Mouse (Mus musculus) limb, embryonic 11.5 days (tissue): ENCODE results near the gene Coq5. TPM values are rescaled to one million over a fixed set of nuclear protein-coding genes. Genes with fewer than 3 reads are reported as not detected.

Experiments
- polyA plus RNA-seq: library from polyadenylated mRNA; unstranded; fragments of >200 nt; fragmentation: Nextera tagmentation; extraction: Ambion mirVana; gene quantifications from 2 replicates; pipeline ENCODE4 v1.2.1, GENCODE M21; 2014

Gene Coq5
- polyA plus RNA-seq, 1 experiment from 2014 or later, result 51.4 TPM

Other genes starting within 250 kb of the Coq5 start
- 36.5 and 39.5 TPM in 2 replicates for gene Gm10401, start 181.4 kb upstream of the Coq5 start, polyA plus RNA-seq
- gene Acads, start 160.3 kb upstream of the Coq5 start, polyA plus RNA-seq, result 41.5 and 49.3 TPM in 2 replicates
- 65.3 and 65.4 TPM in 2 replicates for gene Unc119b, start 144.7 kb upstream of the Coq5 start, polyA plus RNA-seq
- gene Mlec, start 121.5 kb upstream of the Coq5 start, polyA plus RNA-seq, result 51.5 and 58.8 TPM in 2 replicates
- 1.2 and 1.9 TPM in 2 replicates for gene Cabp1, start 85.3 kb upstream of the Coq5 start, polyA plus RNA-seq
- 118 and 123 TPM in 2 replicates for gene Pop5, start 43.8 kb upstream of the Coq5 start, polyA plus RNA-seq
- 77.5 and 105 TPM in 2 replicates for gene Rnf10, start 6.8 kb upstream of the Coq5 start, polyA plus RNA-seq
- gene Dynll1, start 21.3 kb downstream of the Coq5 start, polyA plus RNA-seq, result 1,968 and 2,035 TPM in 2 replicates
- gene Srsf9, start 47.5 kb downstream of the Coq5 start, polyA plus RNA-seq, result 417 and 433 TPM in 2 replicates
- 42.5 and 46.7 TPM in 2 replicates for gene Gatc, start 61.5 kb downstream of the Coq5 start, polyA plus RNA-seq
- gene Triap1, start 61.6 kb downstream of the Coq5 start, polyA plus RNA-seq, result 59.8 and 64.4 TPM in 2 replicates
- 712 and 734 TPM in 2 replicates for gene Cox6a1, start 69.3 kb downstream of the Coq5 start, polyA plus RNA-seq
- gene Msi1, start 149.9 kb downstream of the Coq5 start, polyA plus RNA-seq, result 45.9 and 48.3 TPM in 2 replicates
- not detected in 2 replicates for gene Pla2g1b, start 186.6 kb downstream of the Coq5 start, polyA plus RNA-seq
- gene Sirt4, start 205.1 kb downstream of the Coq5 start, polyA plus RNA-seq, result 19.2 and 19.7 TPM in 2 replicates
- 13.5 and 17.7 TPM in 2 replicates for gene Pxn, start 227.0 kb downstream of the Coq5 start, polyA plus RNA-seq